Mouse (Mus musculus): ENCODE measurements around the gene Cemip.

Cemip gene

GRCm38 (mm10) chr7:84029120-84029771 is 57.1 kb downstream of the Cemip start:
- DNase-seq (ENCODE audit: low read depth, low spot score), result no peak

- no peak for DNase-seq (ENCODE audit: low read depth, low spot score)
These were observed 57.9 kb downstream of the Cemip start for GRCm38 (mm10) chr7:84028368-84028767.

- DNase-seq (ENCODE audit: low read depth, low spot score), result no peak
These were observed 59.2 kb downstream of the Cemip start for GRCm38 (mm10) chr7:84026950-84027585.

GRCm38 (mm10) chr7:84026090-84026489 is 60.2 kb downstream of the Cemip start:
- DNase-seq (ENCODE audit: low read depth, low spot score), result peak; percentile 9

GRCm38 (mm10) chr7:84023466-84023865 is 62.8 kb downstream of the Cemip start:
- DNase-seq (ENCODE audit: low read depth, low spot score), result no peak

GRCm38 (mm10) chr7:84022462-84022861 is 63.8 kb downstream of the Cemip start:
- DNase-seq (ENCODE audit: low read depth, low spot score), result no peak

GRCm38 (mm10) chr7:84019381-84019780 is 66.9 kb downstream of the Cemip start:
- DNase-seq (ENCODE audit: low read depth, low spot score), result no peak

GRCm38 (mm10) chr7:84018291-84019266 is 67.7 kb downstream of the Cemip start:
- peak; percentile 36 for DNase-seq (ENCODE audit: low read depth, low spot score)

- DNase-seq (ENCODE audit: low read depth, low spot score), result no peak
These were observed 71.3 kb downstream of the Cemip start for GRCm38 (mm10) chr7:84015050-84015449.

GRCm38 (mm10) chr7:84013656-84014055 is 72.6 kb downstream of the Cemip start:
- peak; percentile 52 for DNase-seq (ENCODE audit: low read depth, low spot score)

GRCm38 (mm10) chr7:84004357-84004756 is 81.9 kb downstream of the Cemip start:
- no peak for DNase-seq (ENCODE audit: low read depth, low spot score)

- DNase-seq (ENCODE audit: low read depth, low spot score), result no peak
These were observed 84.8 kb downstream of the Cemip start for GRCm38 (mm10) chr7:84001516-84001915.

- DNase-seq (ENCODE audit: low read depth, low spot score), result no peak
These were observed 85.6 kb downstream of the Cemip start for GRCm38 (mm10) chr7:84000671-84001070.

GRCm38 (mm10) chr7:83999647-84000046 is 86.7 kb downstream of the Cemip start:
- no peak for DNase-seq (ENCODE audit: low read depth, low spot score)

- no peak for DNase-seq (ENCODE audit: low read depth, low spot score)
These were observed 92.0 kb downstream of the Cemip start for GRCm38 (mm10) chr7:83994348-83994747.

- no peak for DNase-seq (ENCODE audit: low read depth, low spot score)
These were observed 97.0 kb downstream of the Cemip start for GRCm38 (mm10) chr7:83989294-83989693.

- DNase-seq (ENCODE audit: low read depth, low spot score), result no peak
These were observed 100.6 kb downstream of the Cemip start for GRCm38 (mm10) chr7:83985751-83986150.

GRCm38 (mm10) chr7:83982566-83982965 is 103.7 kb downstream of the Cemip start:
- no peak for DNase-seq (ENCODE audit: low read depth, low spot score)

- no peak for DNase-seq (ENCODE audit: low read depth, low spot score)
These were observed 107.3 kb downstream of the Cemip start for GRCm38 (mm10) chr7:83978945-83979536.

- no peak for DNase-seq (ENCODE audit: low read depth, low spot score)
These were observed 107.9 kb downstream of the Cemip start for GRCm38 (mm10) chr7:83978410-83978809.

GRCm38 (mm10) chr7:83976413-83976958 is 109.8 kb downstream of the Cemip start:
- no peak for DNase-seq (ENCODE audit: low read depth, low spot score)

- no peak for DNase-seq (ENCODE audit: low read depth, low spot score)
These were observed 111.0 kb downstream of the Cemip start for GRCm38 (mm10) chr7:83975283-83975682.
